Mouse (Mus musculus) embryo, embryonic 10 days (tissue): ENCODE results near the gene Hoxd8.

ENCODE experiments used
- DNase-seq: peaks from one replicate; pipeline ENCODE4 v3.0.0-alpha.2; 2015; ENCODE audit warnings: low spot score

The Hoxd8 gene

DNA sequence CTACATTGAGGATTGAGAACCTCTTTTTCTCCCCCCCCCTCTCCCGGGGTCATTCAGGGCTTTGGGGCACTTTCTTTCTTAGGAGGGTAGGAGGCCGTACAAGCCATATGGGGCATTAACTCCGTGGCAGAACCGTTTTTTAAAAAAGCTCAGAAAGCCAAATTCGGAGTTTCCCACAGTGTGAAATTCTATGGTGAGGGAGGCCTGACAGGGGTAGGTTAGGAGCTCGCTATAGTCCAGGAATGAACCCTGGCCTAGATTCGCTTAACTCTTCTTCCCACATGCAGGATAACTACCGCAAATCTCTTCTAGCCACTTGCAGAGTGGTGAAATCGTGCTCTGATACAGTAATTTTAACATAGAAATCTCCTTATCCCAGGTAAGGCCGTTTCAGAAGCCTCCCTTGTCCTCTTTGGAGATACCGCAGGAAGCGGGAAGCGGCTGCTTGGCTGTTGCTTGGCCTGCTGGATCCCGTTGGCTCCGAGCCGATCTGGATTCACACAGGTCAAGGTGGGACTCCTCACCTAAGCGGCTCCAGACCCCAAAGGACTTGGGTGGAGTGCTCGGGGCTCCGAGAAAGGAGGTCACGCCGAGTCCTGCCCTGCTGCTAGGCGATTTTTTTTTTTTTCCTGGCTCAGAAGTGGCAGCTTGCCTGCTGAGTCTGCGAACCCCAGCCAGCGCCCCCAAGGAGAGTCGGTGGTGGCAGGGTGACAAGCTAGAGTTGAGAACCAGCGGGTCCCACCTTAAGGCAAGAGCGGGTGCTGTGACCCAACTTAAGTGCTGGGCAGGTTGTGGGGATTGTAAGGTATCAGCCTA lies 30.8 kb downstream of the Hoxd8 start:
- DNase-seq = peak; percentile 47

GRCm38 (mm10) chr2:74735851-74736687 lies 31.7 kb downstream of the Hoxd8 start:
- DNase-seq = peak; percentile 62

GRCm38 (mm10) chr2:74736688-74737577 lies 32.5 kb downstream of the Hoxd8 start:
- DNase-seq = peak; percentile 60

DNA sequence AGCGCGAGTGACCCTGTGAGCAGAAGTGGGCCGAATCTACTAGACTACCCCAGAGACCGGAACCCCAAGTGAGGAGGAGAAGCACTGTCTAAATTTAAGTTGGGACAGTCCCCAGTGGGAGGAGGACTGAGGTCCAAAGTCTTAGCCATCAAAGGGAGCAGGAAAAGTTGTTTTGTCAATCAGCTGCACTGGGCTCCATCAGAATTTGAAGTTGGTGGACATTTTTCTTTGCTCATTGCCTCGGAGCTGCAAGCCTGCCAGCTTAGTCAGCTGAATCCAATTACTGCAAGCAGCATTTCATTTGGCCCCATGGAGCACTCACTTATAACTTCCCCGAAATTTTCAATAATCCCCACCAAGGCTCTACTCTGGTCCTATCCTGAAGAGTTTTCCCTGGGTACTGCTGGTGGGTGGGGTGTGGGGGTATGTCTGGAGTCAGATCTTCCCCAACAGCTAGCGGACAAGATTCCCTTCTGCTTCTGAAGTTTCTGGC lies 33.2 kb downstream of the Hoxd8 start:
- peak; percentile 36 for DNase-seq

DNA sequence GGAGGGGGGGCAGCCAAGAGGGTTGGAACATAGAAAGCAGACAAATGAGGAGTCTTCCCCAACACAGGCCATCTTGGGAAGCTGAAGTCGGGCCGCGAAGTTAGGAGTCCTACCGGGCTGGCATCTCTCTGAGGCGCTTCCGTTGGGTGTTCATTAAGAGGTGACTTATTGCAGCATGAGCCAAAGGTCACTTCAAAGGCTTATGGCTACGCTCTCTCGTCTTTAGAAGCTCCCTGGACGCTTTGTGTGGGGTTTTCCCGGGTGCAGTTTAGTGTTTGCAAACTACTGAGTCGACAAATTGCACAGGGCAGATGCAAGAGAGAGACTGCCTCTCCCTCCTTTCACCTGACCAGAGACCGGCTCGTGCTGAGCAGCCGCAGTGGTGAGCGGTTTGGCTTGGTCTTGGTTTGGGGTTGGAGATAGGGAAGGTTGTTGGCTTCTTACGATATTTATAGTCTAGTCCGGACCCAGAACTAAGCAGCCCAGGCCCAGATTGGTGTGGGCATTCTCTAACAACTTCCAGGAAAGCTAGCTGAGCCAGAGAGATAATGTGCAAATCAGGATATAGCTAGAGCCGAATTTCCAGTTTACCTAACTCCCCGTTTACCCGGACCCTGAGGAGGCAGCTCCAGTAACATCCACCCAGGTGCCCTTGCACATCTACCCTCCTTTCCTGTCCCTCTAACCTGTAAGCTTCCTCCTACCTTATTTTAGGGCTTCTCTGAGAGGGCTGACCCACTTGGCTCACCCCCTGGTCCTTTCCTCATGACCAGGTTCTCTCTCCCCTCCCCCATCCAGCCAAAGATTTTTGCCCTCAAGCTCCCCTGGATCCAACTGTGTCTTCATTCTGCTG lies 34.4 kb downstream of the Hoxd8 start:
- peak; percentile 86 for DNase-seq

- no peak for DNase-seq
These were observed 35.0 kb downstream of the Hoxd8 start for GRCm38 (mm10) chr2:74739476-74739800.

- DNase-seq = peak; percentile 54
These were observed 35.5 kb downstream of the Hoxd8 start for GRCm38 (mm10) chr2:74739869-74740268.

DNA sequence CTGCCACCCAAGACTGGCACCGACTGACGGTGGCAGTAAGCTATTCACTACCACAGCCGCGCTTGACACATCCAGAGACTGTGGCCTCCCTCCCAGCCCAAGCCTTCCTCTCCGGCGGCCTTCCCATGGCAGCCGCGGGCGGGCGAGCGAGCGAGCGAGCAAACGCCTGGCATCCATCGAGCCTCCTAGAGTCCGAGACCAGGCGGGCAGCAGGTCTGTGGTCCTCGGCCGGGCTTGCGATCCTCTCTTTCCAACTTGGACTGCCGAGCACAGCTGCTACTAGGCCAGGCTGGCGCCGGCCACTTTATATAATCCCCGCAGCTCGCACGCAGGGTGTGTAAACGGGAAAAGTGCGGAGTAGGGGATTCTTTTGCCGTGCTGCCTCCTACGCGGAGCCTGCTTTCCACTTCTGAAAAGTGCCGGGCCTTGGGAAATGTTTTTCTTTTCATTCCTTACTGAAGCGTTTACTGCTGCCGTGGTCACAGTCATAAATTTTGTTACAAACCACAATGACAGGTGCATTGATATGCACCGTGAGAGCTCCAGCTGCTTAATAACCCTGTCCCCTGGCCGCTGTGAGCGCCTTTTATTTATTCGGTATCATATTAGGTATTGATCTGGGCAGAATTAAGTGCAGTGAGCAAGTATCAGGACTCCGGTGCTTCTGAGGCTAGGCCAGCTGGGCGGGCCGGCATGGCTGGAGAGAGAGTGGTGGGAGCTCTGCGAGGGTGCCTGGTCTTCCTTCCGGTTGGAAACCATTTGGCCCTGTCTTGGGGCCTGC lies 36.1 kb downstream of the Hoxd8 start:
- DNase-seq = peak; percentile 53

GRCm38 (mm10) chr2:74741252-74741978 lies 37.0 kb downstream of the Hoxd8 start:
- DNase-seq = peak; percentile 66

- no peak for DNase-seq
These were observed 37.5 kb downstream of the Hoxd8 start for GRCm38 (mm10) chr2:74741979-74742277.

GRCm38 (mm10) chr2:74745540-74746297 lies 41.3 kb downstream of the Hoxd8 start:
- DNase-seq = peak; percentile 82

DNA sequence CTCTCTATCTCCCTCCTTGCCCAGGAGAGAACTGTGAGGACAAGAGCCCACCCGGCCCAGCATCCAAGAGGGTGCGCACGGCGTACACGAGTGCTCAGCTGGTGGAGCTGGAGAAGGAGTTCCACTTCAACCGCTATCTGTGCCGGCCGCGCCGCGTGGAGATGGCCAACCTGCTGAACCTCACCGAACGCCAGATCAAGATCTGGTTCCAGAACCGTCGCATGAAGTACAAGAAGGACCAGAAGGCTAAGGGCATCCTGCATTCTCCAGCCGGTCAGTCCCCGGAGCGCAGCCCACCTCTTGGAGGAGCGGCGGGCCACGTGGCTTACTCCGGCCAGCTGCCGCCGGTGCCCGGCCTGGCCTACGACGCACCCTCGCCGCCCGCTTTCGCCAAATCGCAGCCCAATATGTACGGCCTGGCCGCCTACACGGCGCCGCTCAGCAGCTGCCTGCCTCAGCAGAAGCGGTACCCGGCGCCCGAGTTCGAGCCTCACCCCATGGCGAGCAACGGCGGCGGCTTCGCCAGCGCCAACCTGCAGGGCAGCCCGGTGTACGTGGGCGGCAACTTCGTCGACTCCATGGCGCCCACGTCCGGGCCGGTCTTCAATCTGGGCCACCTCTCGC lies 42.0 kb downstream of the Hoxd8 start:
- peak; percentile 45 for DNase-seq

DNA sequence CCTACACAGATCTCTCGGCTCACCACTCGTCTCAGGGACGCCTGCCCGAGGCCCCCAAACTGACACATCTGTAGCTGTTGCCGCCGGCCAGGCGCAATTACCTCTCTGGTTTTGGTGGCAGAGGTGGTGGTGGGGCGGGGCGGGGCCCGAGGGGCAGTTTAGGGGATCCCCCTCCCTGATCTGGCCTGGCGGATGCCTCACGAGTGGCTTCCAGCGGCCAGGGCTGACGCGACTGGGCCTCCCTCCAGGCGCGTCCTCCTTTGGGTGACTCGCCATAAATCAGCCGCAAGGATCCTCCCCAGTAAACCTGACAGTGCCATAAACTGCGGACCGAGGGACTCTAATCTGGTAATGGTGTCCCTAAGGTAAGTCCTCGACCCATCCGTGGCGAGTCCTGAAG lies 42.6 kb downstream of the Hoxd8 start:
- peak; percentile 68 for DNase-seq

GRCm38 (mm10) chr2:74747661-74748141 lies 43.3 kb downstream of the Hoxd8 start:
- DNase-seq = peak; percentile 49

- peak; percentile 30 for DNase-seq
These were observed 44.1 kb downstream of the Hoxd8 start for GRCm38 (mm10) chr2:74748436-74748995.

DNA sequence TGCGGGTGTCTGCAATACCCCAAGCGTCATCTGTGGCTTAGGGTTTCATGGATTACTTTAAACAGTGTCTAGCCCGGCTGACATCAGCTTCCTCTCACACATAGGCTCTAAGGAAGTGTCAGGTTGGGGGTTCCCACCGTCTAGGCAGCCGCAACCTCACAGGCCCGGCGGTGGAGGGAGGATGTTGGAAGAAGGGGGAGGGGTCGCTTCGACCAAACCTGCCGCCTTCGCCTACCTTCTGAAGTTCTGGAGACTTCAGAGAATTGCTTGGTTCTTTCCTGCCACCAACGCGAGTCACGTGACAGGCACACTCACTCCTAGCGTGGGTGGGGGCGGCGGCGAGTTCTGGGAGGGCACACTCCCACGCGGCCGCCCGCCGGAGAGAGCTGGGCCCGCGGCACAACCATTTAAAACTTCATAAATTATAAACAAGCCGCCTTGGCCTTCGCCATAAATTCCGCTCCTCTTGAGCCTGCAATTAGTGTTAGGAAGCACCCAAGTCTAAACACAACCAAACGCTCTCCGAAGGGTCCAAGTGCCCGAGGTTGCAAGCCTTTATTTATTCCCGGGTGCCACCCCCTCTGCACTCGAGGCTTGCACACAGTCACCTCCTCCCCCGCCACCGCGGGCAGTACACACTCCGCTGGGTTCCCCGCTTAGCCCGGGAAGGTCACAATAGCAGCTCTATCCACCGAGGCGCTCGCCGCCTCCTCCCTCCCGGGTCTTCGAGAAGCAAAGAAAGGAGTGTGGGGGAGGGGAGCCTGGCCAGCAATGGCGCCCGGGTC lies 45.1 kb downstream of the Hoxd8 start:
- peak; percentile 88 for DNase-seq

DNA sequence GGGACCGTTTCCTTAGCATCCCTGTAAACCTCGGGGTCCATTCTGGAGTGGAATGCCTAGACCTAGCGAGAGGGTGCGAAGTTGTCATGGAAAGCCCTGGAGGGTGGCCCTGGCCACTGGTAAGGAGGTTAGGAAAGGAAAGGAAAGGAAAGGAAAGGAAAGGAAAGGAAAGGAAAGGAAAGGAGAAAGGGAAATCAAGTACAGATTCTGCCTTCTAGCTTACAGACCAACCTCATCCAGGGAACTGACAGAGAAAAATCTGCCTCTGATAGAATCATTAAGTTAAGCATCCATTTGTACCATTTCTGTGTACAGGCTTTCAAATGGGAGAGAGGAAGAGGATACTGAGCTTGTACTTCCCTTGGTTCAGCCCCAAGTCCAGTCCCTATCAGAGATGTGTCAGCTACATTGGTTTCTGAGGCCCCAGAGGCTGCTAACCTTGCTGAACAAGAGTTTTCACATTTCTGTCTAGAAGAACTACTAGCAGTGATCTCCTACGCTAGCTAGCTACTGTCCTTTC lies 46.4 kb downstream of the Hoxd8 start:
- DNase-seq = no peak
